Mouse (Mus musculus) CH12.LX (cell line): ENCODE data around the gene Bdkrb1. TPM values are rescaled to one million over a fixed set of nuclear protein-coding genes. Genes with fewer than 3 reads are reported as not detected.

ENCODE experiments used
- DNase-seq: peaks from one replicate; pipeline ENCODE4 v3.0.0-alpha.2; 2013; ENCODE audit errors: extremely low read depth
- H3K27ac ChIP-seq: 2 replicates; pipeline ENCODE4 v1.5.1; 2012; ENCODE audit warnings: low read depth, mild to moderate bottlenecking, control low read depth, moderate library complexity; ENCODE audit not compliant: insufficient read depth
- H3K27me3 ChIP-seq: replicated peaks from 2 replicates; pipeline ENCODE3; 2012; ENCODE audit warnings: inconsistent platforms
- H3K36me3 ChIP-seq, 2 experiments: replicated peaks in 1 of 2; 2 replicates each; pipeline versions ENCODE3 to v1.6.1; 2012; ENCODE audit warnings: inconsistent platforms in 1 of 2, low read length in 1 of 2, mild to moderate bottlenecking in 1 of 2, mixed read lengths in 1 of 2, moderate library complexity in 1 of 2; ENCODE audit not compliant: control insufficient read depth in 1 of 2, insufficient read depth in 1 of 2
- H3K4me1 ChIP-seq, 2 experiments: 2 replicates each; pipeline ENCODE4 v1.6.1; 2012; ENCODE audit warnings: inconsistent platforms in 1 of 2, moderate library complexity in 1 of 2; ENCODE audit not compliant: insufficient read depth in 2 of 2, control insufficient read depth in 1 of 2
- H3K4me2 ChIP-seq: 2 replicates; pipeline ENCODE4 v1.6.1; 2012; ENCODE audit warnings: low read depth, mild to moderate bottlenecking, control low read depth; ENCODE audit not compliant: poor library complexity, insufficient read depth, severe bottlenecking
- H3K4me3 ChIP-seq, 3 experiments: fragments of 150-350 bp in 1 of 3; sonication (generic) in 1 of 3; replicated peaks in 1 of 3; 2 replicates each; pipeline versions ENCODE3 to v1.5.1; 2011 to 2012; ENCODE audit warnings: low read depth in 2 of 3, low read length in 2 of 3, mild to moderate bottlenecking in 2 of 3, moderate library complexity in 2 of 3, control low read depth in 1 of 3, improper control_type of control experiment in 1 of 3, inconsistent platforms in 1 of 3, mixed read lengths in 1 of 3; ENCODE audit not compliant: poor library complexity in 1 of 3
- H3K79me2 ChIP-seq: replicated peaks from 2 replicates; pipeline ENCODE4 v1.6.1; 2012; ENCODE audit warnings: mild to moderate bottlenecking, moderate library complexity; ENCODE audit not compliant: control insufficient read depth, poor library complexity, insufficient read depth, severe bottlenecking; ENCODE audit errors: extremely low read depth
- H3K9ac ChIP-seq: 2 replicates; pipeline ENCODE4 v1.6.1; 2012; ENCODE audit warnings: low read depth, mild to moderate bottlenecking, control low read depth, moderate library complexity; ENCODE audit not compliant: insufficient read depth
- H3K9me3 ChIP-seq: replicated peaks from 2 replicates; pipeline ENCODE3; 2012; ENCODE audit warnings: low read length, inconsistent platforms, mixed read lengths
- CHD2 ChIP-seq: IDR thresholded peaks from 2 replicates; pipeline ENCODE4 v1.6.1; 2011; ENCODE audit warnings: low read length, improper control_type of control experiment
- EP300 ChIP-seq: IDR thresholded peaks from 2 replicates; pipeline ENCODE4 v1.6.1; 2011; ENCODE audit warnings: low read length, improper control_type of control experiment
- ETS1 ChIP-seq: conservative IDR thresholded peaks from 2 replicates; pipeline ENCODE4 v1.6.1; 2012; ENCODE audit warnings: low read depth, mild to moderate bottlenecking, inconsistent platforms, low read length, improper control_type of control experiment, moderate library complexity
- HCFC1 ChIP-seq: IDR thresholded peaks from 2 replicates; pipeline ENCODE4 v1.6.1; 2012; ENCODE audit warnings: low read depth, mild to moderate bottlenecking, inconsistent platforms, low read length, improper control_type of control experiment
- JUND ChIP-seq: conservative IDR thresholded peaks from 2 replicates; pipeline ENCODE4 v1.6.1; 2011; ENCODE audit warnings: low read depth, low read length, improper control_type of control experiment
- MAX ChIP-seq: IDR thresholded peaks from 2 replicates; pipeline ENCODE4 v1.6.1; 2011; ENCODE audit warnings: low read length, improper control_type of control experiment
- MAZ ChIP-seq: IDR thresholded peaks from 2 replicates; pipeline ENCODE4 v1.6.1; 2012; ENCODE audit warnings: low read depth, mild to moderate bottlenecking, inconsistent platforms, low read length, improper control_type of control experiment, moderate library complexity
- POLR2AphosphoS2 ChIP-seq: IDR thresholded peaks from 2 replicates; pipeline ENCODE4 v1.6.1; 2011; ENCODE audit warnings: low read depth, low read length, improper control_type of control experiment
- SMC3 ChIP-seq: IDR thresholded peaks from 2 replicates; pipeline ENCODE4 v1.6.1; 2011; ENCODE audit warnings: low read depth, low read length, improper control_type of control experiment
- TBP ChIP-seq: conservative IDR thresholded peaks from 2 replicates; pipeline ENCODE4 v1.6.1; 2011; ENCODE audit warnings: low read depth, low read length, improper control_type of control experiment
- USF2 ChIP-seq: conservative IDR thresholded peaks from 2 replicates; pipeline ENCODE4 v1.6.1; 2011; ENCODE audit warnings: low read depth, low read length, improper control_type of control experiment
- ZMIZ1 ChIP-seq: IDR thresholded peaks from 2 replicates; pipeline ENCODE4 v1.6.1; 2012; ENCODE audit warnings: low read depth, mild to moderate bottlenecking, inconsistent platforms, low read length, improper control_type of control experiment
- ZNF384 ChIP-seq: IDR thresholded peaks from 2 replicates; pipeline ENCODE4 v1.6.1; 2012; ENCODE audit warnings: low read depth, low read length, improper control_type of control experiment, inconsistent platforms
- dilution Hi-C: fragments of 300-500 bp; cut with MboI; formaldehyde crosslinking; loops from 2 replicates; pipeline ENCODE4 v1.14.3; 2020; ENCODE audit warnings: low sequenced_read_pairs; ENCODE audit not compliant: extremely low pct_unique_long_range_greater_than_20kb, extremely low pct_ligation_motif_present
- in situ Hi-C: fragments of 300-500 bp; cut with MboI; formaldehyde crosslinking; loops from 3 replicates; pipeline ENCODE4 v1.14.3; 2019; ENCODE audit warnings: low sequenced_read_pairs, low pct_ligation_motif_present, low pct_unique_long_range_greater_than_20kb, mixed read lengths
- polyA plus RNA-seq: library from polyadenylated mRNA; unstranded; fragments of >175 nt; gene quantifications from 2 replicates; pipeline ENCODE4 v1.2.1, GENCODE M21; 2012; ENCODE audit warnings: low read depth; ENCODE audit not compliant: insufficient read length
- total RNA-seq, 2 experiments: library from RNA; depleted of rRNA; stranded (reverse); fragments of 300-350 nt in 1 of 2; fragments of >200 nt in 1 of 2; gene quantifications; 2 replicates each; pipeline ENCODE4 v1.2.3; 2012 to 2014

Bdkrb1 gene
- total and polyA plus RNA-seq, 3 experiments = 0.81 to 1.5 (median 1.0) TPM

GRCm38 (mm10) chr12:105565221-105565620 lies 37.7 kb upstream of the Bdkrb1 start:
- no peak for DNase-seq
- no peak overlapping the region for H3K4me2 ChIP-seq
- in situ Hi-C loops = no loop called here
- H3K79me2 ChIP-seq = no peaks in the 10 kb centered on the region
- no peak overlapping the region for H3K27ac ChIP-seq
- peaks cover 0 to 17% of the 10 kb centered on the region in 2 experiments; a peak in 2 of 4 replicates for H3K4me1 ChIP-seq
- peaks cover 3% of the 10 kb centered on the region for H3K9me3 ChIP-seq
- peaks cover 50% of the 10 kb centered on the region for H3K27me3 ChIP-seq
- dilution Hi-C loops = no loop called here
- H3K36me3 ChIP-seq = no peaks in the 10 kb centered on the region
- no peak overlapping the region for H3K9ac ChIP-seq
- TF ChIP-seq SMC3 (no peak), MAZ (no peak), HCFC1 (no peak), POLR2AphosphoS2 (no peak), JUND (no peak), CHD2 (no peak), ZMIZ1 (no peak), EP300 (no peak)
- no peak overlapping the region for H3K4me3 ChIP-seq

GRCm38 (mm10) chr12:105571867-105572266 lies 31.0 kb upstream of the Bdkrb1 start:
- in situ Hi-C loops = no loop called here
- no peaks in the 10 kb centered on the region for H3K79me2 ChIP-seq
- dilution Hi-C loops = no loop called here

GRCm38 (mm10) chr12:105572622-105573021 lies 30.3 kb upstream of the Bdkrb1 start:
- no peak overlapping the region for H3K4me3 ChIP-seq
- H3K4me1 ChIP-seq = peaks cover 0 to 9% of the 10 kb centered on the region in 2 experiments; a peak in 1 of 4 replicates
- TF ChIP-seq USF2 = no peak
- dilution Hi-C loops (no loop called here), in situ Hi-C loops (no loop called here)
- peaks cover 6% of the 10 kb centered on the region for H3K9me3 ChIP-seq
- no peak overlapping the region for H3K9ac ChIP-seq
- no peak overlapping the region for H3K4me2 ChIP-seq
- peak; percentile 24 for DNase-seq
- H3K27ac ChIP-seq = no peak overlapping the region
- H3K27me3 ChIP-seq = peaks cover 3% of the 10 kb centered on the region
- no peaks in the 10 kb centered on the region for H3K36me3 ChIP-seq
- no peaks in the 10 kb centered on the region for H3K79me2 ChIP-seq

More at GRCm38 (mm10) chr12:105571867-105572266, 31.0 kb upstream of the Bdkrb1 start:
- Histone ChIP-seq H3K4me2 (no peak overlapping the region), H3K36me3 (no peaks in the 10 kb centered on the region), H3K4me3 (no peak overlapping the region), H3K4me1 (peaks cover 0 to 9% of the 10 kb centered on the region in 2 experiments; a peak in 1 of 4 replicates), H3K9me3 (peaks cover 9% of the 10 kb centered on the region), H3K27me3 (peaks cover 3% of the 10 kb centered on the region), H3K27ac (no peak overlapping the region), H3K9ac (no peak overlapping the region)
- TF ChIP-seq TBP (no peak), MAX (no peak), ZNF384 (no peak), ETS1 (no peak)
- DNase-seq = no peak
